Comparison of ENCODE assay signal across 20 mouse cellular contexts in genomic region chr6:40006006-40006765, GRCm38 (mm10).
DNase-seq lines count a peak whose midpoint lies in the region; ATAC-seq lines count a peak whose summit lies in the region.
"Had no signal": no experiment of that assay in that cellular context is flagged by ENCODE, and none has a peak within 500 bp of the region (broad histone marks: within the 10 kb centered on the region; RNA-seq: fewer than 3 reads in every experiment).

No protein-coding gene starts in this region.

- H3K27ac ChIP-seq in forebrain, embryonic 13.5 days: 0 out of 2 replicates have a peak overlapping the region, but pooled peaks have one; percentile 16
- H3K27ac ChIP-seq in forebrain, embryonic 15.5 days (replicated peaks): no peak overlapping the region; the same call in 1 of the 2 replicates
- peak overlapping the region; percentile 18; the same call in 1 of the 2 replicates for H3K27ac ChIP-seq in hindbrain, embryonic 12.5 days
- no peak overlapping the region for H3K27ac ChIP-seq in hindbrain, embryonic 16.5 days (ENCODE audit: low read depth, low read length)
- no peak overlapping the region for H3K27ac ChIP-seq in midbrain, embryonic 14.5 days (replicated peaks; ENCODE audit: low read depth, low read length)
- no peak overlapping the region for H3K27ac ChIP-seq in midbrain, embryonic 11.5 days (ENCODE audit: low read depth, low read length)
- H3K27ac ChIP-seq in midbrain, embryonic 16.5 days (ENCODE audit: low read length): no peak overlapping the region
- H3K27ac ChIP-seq: limb, embryonic 13.5 days; liver, embryonic 14.5 days; stomach, embryonic 15.5 days had no signal

- no peak for ATAC-seq in forebrain, embryonic 13.5 days
- no peak for ATAC-seq in forebrain, embryonic 15.5 days (replicated peaks)
- 0 out of 2 replicates have a peak, but pooled peaks have one; percentile 23 for ATAC-seq in hindbrain, embryonic 12.5 days (ENCODE audit: low FRiP score)
- no peak for ATAC-seq in hindbrain, embryonic 16.5 days
- ATAC-seq in midbrain, embryonic 14.5 days (ENCODE audit: low FRiP score, low TSS enrichment): no peak
- no peak for ATAC-seq in midbrain, embryonic 11.5 days (ENCODE audit: low FRiP score)
- 0 out of 2 replicates have a peak, but pooled peaks have one; percentile 8 for ATAC-seq in midbrain, embryonic 16.5 days
- ATAC-seq in erythroblast, adult 5-6 weeks (replicated peaks; ENCODE audit: low FRiP score, poor library complexity, severe bottlenecking): no peak
- ATAC-seq: inflammation-experienced regulatory T-cells, adult 6 months had no signal

- no peak overlapping the region for H3K9ac ChIP-seq in forebrain, embryonic 13.5 days
- no peak overlapping the region for H3K9ac ChIP-seq in forebrain, embryonic 15.5 days (replicated peaks)
- H3K9ac ChIP-seq in hindbrain, embryonic 12.5 days: no peak overlapping the region
- H3K9ac ChIP-seq in hindbrain, embryonic 16.5 days (ENCODE audit: low read depth, low read length): no peak overlapping the region
- no peak overlapping the region for H3K9ac ChIP-seq in midbrain, embryonic 14.5 days (replicated peaks; ENCODE audit: low read length)
- no peak overlapping the region for H3K9ac ChIP-seq in midbrain, embryonic 11.5 days (ENCODE audit: low read length)
- H3K9ac ChIP-seq in midbrain, embryonic 16.5 days (ENCODE audit: low read depth, low read length): no peak overlapping the region
- H3K9ac ChIP-seq: limb, embryonic 13.5 days; liver, embryonic 14.5 days; stomach, embryonic 15.5 days had no signal

- H3K27me3 ChIP-seq in forebrain, embryonic 13.5 days: no peaks in the 10 kb centered on the region
- no peaks in the 10 kb centered on the region for H3K27me3 ChIP-seq in forebrain, embryonic 15.5 days
- H3K27me3 ChIP-seq in hindbrain, embryonic 12.5 days: no peaks in the 10 kb centered on the region
- no peaks in the 10 kb centered on the region for H3K27me3 ChIP-seq in hindbrain, embryonic 16.5 days (replicated peaks; ENCODE audit: control insufficient read depth, insufficient read depth, low read length)
- no peaks in the 10 kb centered on the region for H3K27me3 ChIP-seq in midbrain, embryonic 14.5 days (ENCODE audit: control insufficient read depth, insufficient read depth, low read length)
- H3K27me3 ChIP-seq in midbrain, embryonic 11.5 days (ENCODE audit: control insufficient read depth, insufficient read depth, low read length): no peaks in the 10 kb centered on the region
- no peaks in the 10 kb centered on the region for H3K27me3 ChIP-seq in midbrain, embryonic 16.5 days (ENCODE audit: control insufficient read depth, insufficient read depth, low read depth, low read length)
- H3K27me3 ChIP-seq: limb, embryonic 13.5 days; stomach, embryonic 15.5 days had no signal

- 76% methylated on average over 11 of the region's 11 CpGs for WGBS in forebrain, embryonic 13.5 days
- 70% methylated on average over 11 of the region's 11 CpGs for WGBS in forebrain, embryonic 15.5 days
- 70% methylated on average over 11 of the region's 11 CpGs for WGBS in hindbrain, embryonic 12.5 days
- WGBS in hindbrain, embryonic 16.5 days: 61% methylated on average over 11 of the region's 11 CpGs
- 57% methylated on average over 11 of the region's 11 CpGs for WGBS in midbrain, embryonic 14.5 days
- 82% methylated on average over 11 of the region's 11 CpGs for WGBS in midbrain, embryonic 11.5 days
- 51% methylated on average over 11 of the region's 11 CpGs for WGBS in midbrain, embryonic 16.5 days

- H3K36me3 ChIP-seq in forebrain, embryonic 13.5 days (ENCODE audit: poor library complexity, severe bottlenecking): no peaks in the 10 kb centered on the region
- no peaks in the 10 kb centered on the region for H3K36me3 ChIP-seq in forebrain, embryonic 15.5 days
- no peaks in the 10 kb centered on the region for H3K36me3 ChIP-seq in hindbrain, embryonic 12.5 days
- peaks cover 3% of the 10 kb centered on the region; the same call in 1 of the 2 replicates for H3K36me3 ChIP-seq in hindbrain, embryonic 16.5 days (ENCODE audit: control insufficient read depth, insufficient read depth, low read length)
- no peaks in the 10 kb centered on the region for H3K36me3 ChIP-seq in midbrain, embryonic 14.5 days (ENCODE audit: control insufficient read depth, insufficient read depth, low read length)
- no peaks in the 10 kb centered on the region for H3K36me3 ChIP-seq in midbrain, embryonic 11.5 days (ENCODE audit: control insufficient read depth, insufficient read depth, low read length)
- H3K36me3 ChIP-seq in midbrain, embryonic 16.5 days (ENCODE audit: control insufficient read depth, insufficient read depth, low read length): no peaks in the 10 kb centered on the region
- H3K36me3 ChIP-seq: limb, embryonic 13.5 days; stomach, embryonic 15.5 days had no signal

- H3K4me3 ChIP-seq in forebrain, embryonic 13.5 days: no peak overlapping the region
- no peak overlapping the region for H3K4me3 ChIP-seq in forebrain, embryonic 15.5 days
- H3K4me3 ChIP-seq in hindbrain, embryonic 12.5 days: no peak overlapping the region
- no peak overlapping the region for H3K4me3 ChIP-seq in hindbrain, embryonic 16.5 days (ENCODE audit: low read length)
- H3K4me3 ChIP-seq in midbrain, embryonic 14.5 days (replicated peaks; ENCODE audit: low read depth, low read length): no peak overlapping the region
- no peak overlapping the region for H3K4me3 ChIP-seq in midbrain, embryonic 11.5 days (ENCODE audit: low read depth, low read length)
- H3K4me3 ChIP-seq in midbrain, embryonic 16.5 days (ENCODE audit: low read depth, low read length): no peak overlapping the region
- H3K4me3 ChIP-seq: limb, embryonic 13.5 days; stomach, embryonic 15.5 days had no signal

- peaks cover 31% of the 10 kb centered on the region for H3K4me1 ChIP-seq in forebrain, embryonic 13.5 days
- H3K4me1 ChIP-seq in forebrain, embryonic 15.5 days: peaks cover 34% of the 10 kb centered on the region
- H3K4me1 ChIP-seq in hindbrain, embryonic 12.5 days: peaks cover 26% of the 10 kb centered on the region
- H3K4me1 ChIP-seq in hindbrain, embryonic 16.5 days (ENCODE audit: control insufficient read depth, insufficient read depth, low read depth, low read length): peaks cover 33% of the 10 kb centered on the region
- H3K4me1 ChIP-seq in midbrain, embryonic 14.5 days (ENCODE audit: control insufficient read depth, insufficient read depth, low read length): peaks cover 40% of the 10 kb centered on the region
- H3K4me1 ChIP-seq in midbrain, embryonic 11.5 days (ENCODE audit: control insufficient read depth, insufficient read depth, low read length): peaks cover 4% of the 10 kb centered on the region; the same call in 1 of the 2 replicates
- peaks cover 32% of the 10 kb centered on the region for H3K4me1 ChIP-seq in midbrain, embryonic 16.5 days (ENCODE audit: control insufficient read depth, insufficient read depth, low read length)
- H3K4me1 ChIP-seq: limb, embryonic 13.5 days; stomach, embryonic 15.5 days had no signal

- no peak overlapping the region for H3K4me2 ChIP-seq in forebrain, embryonic 13.5 days
- no peak overlapping the region for H3K4me2 ChIP-seq in forebrain, embryonic 15.5 days (replicated peaks)
- no peak overlapping the region for H3K4me2 ChIP-seq in hindbrain, embryonic 12.5 days (replicated peaks)
- H3K4me2 ChIP-seq in hindbrain, embryonic 16.5 days (ENCODE audit: low read length): no peak overlapping the region
- H3K4me2 ChIP-seq in midbrain, embryonic 14.5 days (ENCODE audit: low read length): no peak overlapping the region
- H3K4me2 ChIP-seq in midbrain, embryonic 11.5 days: no peak overlapping the region
- no peak overlapping the region for H3K4me2 ChIP-seq in midbrain, embryonic 16.5 days (ENCODE audit: low read length)
- H3K4me2 ChIP-seq: limb, embryonic 13.5 days; stomach, embryonic 15.5 days had no signal

- peak; percentile 33 for DNase-seq in midbrain, embryonic 14.5 days
- no peak for DNase-seq in midbrain, embryonic 11.5 days (ENCODE audit: low spot score, missing footprints)
- DNase-seq: adrenal gland, postnatal 10 days; cerebellum, adult 18-20 months; gastrocnemius, postnatal 14 days; heart, postnatal 10 days; kidney, adult 8-10 months; kidney, postnatal 25 days; spleen, adult 18-20 months; thymus, adult 2 months had no signal

- no peaks in the 10 kb centered on the region for H3K9me3 ChIP-seq in forebrain, embryonic 13.5 days (replicated peaks)
- no peaks in the 10 kb centered on the region for H3K9me3 ChIP-seq in forebrain, embryonic 15.5 days
- no peaks in the 10 kb centered on the region for H3K9me3 ChIP-seq in hindbrain, embryonic 12.5 days (replicated peaks)
- no peaks in the 10 kb centered on the region for H3K9me3 ChIP-seq in hindbrain, embryonic 16.5 days (ENCODE audit: control insufficient read depth, low read length)
- H3K9me3 ChIP-seq in midbrain, embryonic 14.5 days (ENCODE audit: control insufficient read depth, low read length): no peaks in the 10 kb centered on the region
- no peaks in the 10 kb centered on the region for H3K9me3 ChIP-seq in midbrain, embryonic 11.5 days (ENCODE audit: control insufficient read depth, low read length)
- H3K9me3 ChIP-seq in midbrain, embryonic 16.5 days (replicated peaks; ENCODE audit: control insufficient read depth, low read length, poor library complexity, severe bottlenecking): no peaks in the 10 kb centered on the region
- H3K9me3 ChIP-seq: limb, embryonic 13.5 days; stomach, embryonic 15.5 days had no signal

Comparison
In these comparisons a context has a peak if more than half of its experiments do, and no peak if none do; other contexts are left out.
1. ATAC-seq: peak in hindbrain, embryonic 12.5 days (single experiment) and midbrain, embryonic 16.5 days (single experiment); none in forebrain, embryonic 13.5 days (single experiment), forebrain, embryonic 15.5 days (single experiment), hindbrain, embryonic 16.5 days (single experiment), midbrain, embryonic 14.5 days (single experiment), midbrain, embryonic 11.5 days (single experiment) and erythroblast, adult 5-6 weeks (single experiment).
2. H3K27ac ChIP-seq: peak in forebrain, embryonic 13.5 days (single experiment) and hindbrain, embryonic 12.5 days (single experiment); none in forebrain, embryonic 15.5 days (single experiment), hindbrain, embryonic 16.5 days (single experiment), midbrain, embryonic 14.5 days (single experiment), midbrain, embryonic 11.5 days (single experiment) and midbrain, embryonic 16.5 days (single experiment).